Mouse (Mus musculus) thymus, adult 18-20 months (tissue): Measurements from ENCODE around the gene Clhc1.

Experiments used
- DNase-seq, 2 experiments: peaks; one replicate each; pipeline ENCODE4 v3.0.0; 2022; ENCODE audit warnings: mixed read lengths in 2 of 2

Clhc1 gene

DNA sequence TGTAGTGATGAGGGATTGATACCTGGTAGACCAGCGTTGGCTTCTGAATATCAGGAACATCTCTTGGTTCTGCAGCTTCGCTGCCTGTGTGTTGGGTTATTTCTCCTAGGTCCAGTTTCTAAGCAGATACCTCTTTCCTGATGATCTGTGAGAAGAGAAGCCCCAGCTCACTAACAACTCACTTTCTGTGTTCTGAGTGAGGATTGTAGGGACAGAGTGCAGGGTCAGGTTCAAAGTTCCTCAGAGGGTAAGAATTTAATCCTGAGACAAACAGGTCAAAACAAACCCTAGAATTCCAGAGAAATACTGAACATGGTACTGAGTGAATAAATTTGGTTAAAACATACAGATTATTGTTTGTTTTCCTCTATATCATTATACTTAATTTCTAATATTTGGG is 15.7 kb downstream of the Clhc1 start:
- no peak for DNase-seq

DNA sequence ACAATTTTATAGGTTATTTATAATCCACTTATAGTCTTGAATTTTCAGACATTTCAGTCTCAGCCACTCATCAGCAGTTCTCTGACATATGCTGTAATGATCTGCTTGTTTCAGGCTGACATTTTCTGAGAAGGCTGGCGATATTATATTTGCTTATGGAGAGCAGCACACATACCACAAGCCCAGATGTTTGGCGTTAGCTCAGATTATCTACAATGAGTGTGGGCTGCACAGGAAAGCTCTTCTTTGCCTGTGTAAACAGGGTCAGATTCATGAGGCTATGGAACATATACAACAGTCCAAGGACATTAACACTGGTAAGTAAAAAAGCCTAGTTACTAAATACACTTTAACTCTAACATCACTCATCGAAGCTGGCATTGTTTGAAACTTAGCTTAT is 23.8 kb downstream of the Clhc1 start:
- no peak for DNase-seq

DNA sequence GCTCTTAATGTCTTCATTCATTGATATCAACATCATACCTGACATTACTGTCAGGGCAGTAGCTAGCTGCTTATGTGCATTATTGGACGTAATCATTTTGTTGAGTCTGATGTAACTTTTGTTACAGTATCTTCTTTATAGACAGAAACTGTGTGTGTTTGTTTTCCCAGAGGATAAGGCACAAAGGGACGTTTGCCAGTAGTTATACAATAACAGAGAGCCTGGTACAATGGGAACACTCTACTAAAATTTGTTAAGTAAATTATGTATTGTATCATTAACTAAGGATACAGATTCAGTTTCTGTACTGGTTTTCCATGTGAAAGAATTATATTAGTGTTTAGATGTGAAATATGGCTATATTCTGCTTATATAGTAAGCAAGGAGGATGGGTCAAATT is 24.9 kb downstream of the Clhc1 start:
- DNase-seq = no peak

DNA sequence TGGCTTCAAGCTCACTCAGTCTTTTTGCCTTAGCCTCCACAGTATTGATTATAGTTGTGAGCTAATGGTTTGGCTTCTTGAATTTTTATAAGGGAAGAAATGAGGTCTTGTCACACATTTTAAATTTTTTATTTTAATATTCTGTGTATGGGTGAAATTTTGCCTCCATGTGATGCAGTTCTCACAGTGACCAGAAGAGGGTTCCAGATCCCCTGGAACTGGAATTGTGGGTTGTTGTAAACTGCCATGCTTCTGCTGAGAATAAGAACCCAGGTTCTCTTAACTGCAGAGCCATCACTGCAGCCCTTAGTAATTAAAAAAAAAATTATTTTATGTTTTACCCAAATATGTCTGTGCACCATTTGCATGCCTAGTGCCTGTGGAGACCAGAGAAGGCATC is 31.9 kb downstream of the Clhc1 start:
- no peak for DNase-seq

DNA sequence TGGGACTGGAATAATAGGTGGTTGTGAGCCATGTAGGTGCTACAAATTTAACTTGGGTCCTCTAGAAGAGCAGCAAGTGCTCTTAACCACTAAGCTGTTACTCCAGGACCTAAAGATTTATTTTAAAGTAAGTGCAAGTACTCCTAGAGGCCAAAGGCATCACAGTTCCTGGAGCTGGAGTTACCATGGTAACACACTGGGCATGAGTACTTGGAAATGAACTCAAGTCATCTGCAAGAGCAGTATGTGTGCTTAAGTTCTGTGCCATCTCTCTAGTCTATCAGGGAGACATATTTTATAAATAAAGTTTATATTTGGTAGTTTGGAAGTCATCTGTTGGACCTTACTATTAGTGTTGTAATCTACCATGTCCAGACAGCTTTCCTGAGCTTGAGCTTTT is 47.5 kb downstream of the Clhc1 start:
- no peak for DNase-seq

DNA sequence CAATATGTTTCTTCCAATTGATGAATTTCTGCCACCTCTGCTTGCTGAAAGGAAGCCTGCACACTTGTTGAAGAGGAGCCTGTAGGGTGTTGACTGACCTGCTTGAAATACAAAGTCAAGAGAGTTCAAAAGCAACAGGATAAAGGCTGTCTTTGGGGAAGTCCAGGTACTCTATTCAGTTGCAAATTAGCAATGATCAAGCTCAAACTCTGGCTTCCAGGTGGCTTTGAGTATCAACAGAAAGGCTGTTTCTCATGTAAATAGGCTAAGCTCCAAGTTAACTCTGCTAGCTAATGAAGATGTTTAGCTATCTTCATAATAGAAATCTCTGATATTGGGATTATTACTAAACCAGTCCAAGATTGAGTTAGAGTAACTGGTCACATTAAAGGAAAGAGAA is 49.4 kb downstream of the Clhc1 start:
- DNase-seq = no peak

DNA sequence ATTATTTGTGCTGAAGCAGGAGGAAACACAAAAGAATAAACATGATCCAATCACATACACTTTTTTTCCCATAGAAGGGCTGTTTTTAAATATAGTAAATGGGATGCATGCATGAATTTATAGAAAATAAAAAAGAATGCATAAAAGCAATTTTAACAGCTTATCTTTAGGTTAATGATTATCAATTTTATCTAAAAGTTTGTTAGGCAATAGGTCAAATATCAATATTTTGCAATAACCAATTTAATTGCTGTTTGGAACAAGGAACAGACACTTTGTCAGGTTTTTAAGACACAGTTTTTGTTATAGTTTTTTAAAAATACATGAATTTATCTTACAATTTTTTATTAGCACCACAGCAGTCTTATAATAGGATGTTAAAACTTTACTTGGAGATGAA is 51.2 kb downstream of the Clhc1 start:
- DNase-seq = no peak

DNA sequence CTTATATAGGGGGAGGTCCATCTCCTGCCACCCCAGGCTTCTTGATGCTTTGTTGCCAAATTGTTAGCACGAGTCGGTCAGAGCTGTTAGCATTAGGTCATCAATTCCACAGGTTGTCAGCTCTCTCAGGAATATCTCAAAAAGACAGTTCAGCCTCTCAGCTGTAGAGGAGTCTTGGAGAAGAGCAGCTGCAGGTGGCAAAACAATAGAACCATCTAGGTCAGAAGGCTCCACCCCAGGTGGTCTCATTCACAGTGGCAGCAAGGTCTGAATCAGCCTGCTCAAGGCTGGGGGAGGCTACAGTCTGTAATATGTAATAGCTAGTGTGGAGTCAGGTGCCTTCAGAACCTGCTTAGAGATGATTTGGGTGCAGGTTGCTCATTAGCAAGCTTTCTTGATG is 55.8 kb downstream of the Clhc1 start:
- DNase-seq = no peak

DNA sequence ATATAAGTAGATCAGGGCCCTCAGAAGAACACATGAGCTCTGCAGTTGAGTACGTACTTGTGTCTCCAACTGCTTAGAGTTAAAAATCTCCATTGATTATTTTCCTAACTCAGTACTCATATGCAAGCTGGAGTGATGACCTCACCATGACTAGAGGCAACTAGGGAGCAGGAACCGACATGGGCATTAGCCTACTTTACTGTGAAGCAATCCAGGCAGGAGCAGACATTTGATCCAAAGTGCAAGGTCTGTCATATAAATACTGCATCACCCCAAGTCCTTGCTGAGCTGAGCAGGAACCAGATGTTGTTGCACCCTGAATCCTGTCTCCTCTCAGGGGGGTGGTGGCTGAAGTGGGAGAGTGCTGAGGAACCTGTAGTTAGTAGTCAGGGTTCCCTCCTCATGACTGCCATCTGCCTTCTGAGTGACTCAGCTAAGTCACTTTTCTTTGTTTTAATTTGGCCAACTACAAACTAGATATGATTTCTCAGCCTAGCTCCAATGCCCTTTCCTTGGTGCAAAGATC is 59.8 kb downstream of the Clhc1 start:
- DNase-seq = no peak

DNA sequence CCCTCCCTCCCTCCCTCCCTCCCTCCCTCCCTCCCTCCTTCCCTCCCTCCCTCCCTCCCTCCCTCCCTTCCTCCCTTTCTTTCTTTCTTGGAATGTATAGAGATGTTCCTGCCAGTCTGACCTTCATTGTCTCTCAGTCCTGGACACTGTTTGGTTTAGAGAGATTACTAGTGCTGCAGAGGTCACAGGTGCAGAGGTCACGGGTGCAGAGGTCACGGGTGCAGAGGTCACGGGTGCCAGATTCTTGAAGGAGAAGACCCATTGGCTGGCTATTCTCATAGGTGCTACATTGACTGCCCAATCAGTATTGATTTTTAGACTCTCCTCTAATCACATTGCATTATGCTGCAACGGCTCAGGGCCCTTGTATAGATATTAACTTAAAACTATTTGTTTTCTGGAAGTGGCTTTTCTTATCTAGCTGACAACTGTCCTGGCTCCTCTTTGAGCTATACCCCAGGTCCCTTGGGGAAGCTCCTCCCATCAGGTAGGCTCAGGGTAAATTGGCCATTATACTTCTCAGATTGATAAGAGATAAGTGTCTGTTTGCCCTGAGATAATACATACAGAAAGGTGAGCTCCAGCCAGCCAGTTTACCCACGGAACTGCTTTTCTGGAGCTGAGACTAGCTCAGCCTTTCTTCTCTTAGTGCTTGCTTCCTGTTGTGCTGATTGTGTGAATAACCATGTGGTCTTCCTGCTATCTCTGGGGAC is 62.2 kb downstream of the Clhc1 start:
- no peak for DNase-seq

DNA sequence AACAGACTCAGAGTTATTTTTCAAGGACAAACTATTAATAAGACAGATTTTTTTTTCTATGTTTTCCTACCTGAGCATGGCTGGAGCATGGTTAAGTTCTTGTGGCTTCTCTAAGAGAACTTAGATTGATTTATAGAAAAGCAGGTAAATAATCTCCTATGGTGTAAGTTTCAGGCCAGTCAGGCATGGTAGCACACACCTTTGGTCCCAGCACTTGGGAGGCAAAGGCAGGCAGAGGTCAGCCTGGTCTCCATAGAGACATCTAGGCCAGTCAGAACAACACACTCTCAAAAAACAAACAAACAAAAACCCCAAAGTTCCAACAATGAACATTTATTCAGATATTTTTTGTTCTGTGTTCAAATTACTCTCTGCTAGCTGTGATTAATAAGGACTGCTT is 64.3 kb downstream of the Clhc1 start:
- no peak for DNase-seq

DNA sequence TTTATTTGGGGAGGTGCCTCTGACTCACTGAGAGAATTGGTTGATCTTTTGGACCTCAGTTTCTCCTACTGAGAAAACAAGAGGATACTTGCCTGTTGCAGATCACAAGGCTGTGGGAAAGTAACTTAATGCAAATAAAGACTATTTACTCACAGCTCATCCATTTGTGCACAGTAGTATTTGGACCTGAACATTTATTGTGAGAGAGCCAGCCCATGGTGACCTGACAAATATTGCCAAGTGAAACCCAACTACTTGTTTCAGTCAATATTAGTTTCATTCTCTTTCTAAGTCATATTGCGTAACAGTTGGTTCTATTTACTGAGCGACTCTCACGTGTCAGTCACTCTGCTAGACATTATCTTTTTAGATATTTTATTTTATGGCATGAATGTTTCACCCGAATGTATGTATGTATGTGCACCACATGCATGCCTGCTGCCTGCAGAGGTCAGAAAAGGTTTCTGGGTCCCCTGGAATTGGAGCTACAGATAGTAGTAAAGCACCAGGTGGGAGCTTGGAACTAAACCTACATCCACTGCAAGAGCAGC is 65.5 kb downstream of the Clhc1 start:
- no peak for DNase-seq

DNA sequence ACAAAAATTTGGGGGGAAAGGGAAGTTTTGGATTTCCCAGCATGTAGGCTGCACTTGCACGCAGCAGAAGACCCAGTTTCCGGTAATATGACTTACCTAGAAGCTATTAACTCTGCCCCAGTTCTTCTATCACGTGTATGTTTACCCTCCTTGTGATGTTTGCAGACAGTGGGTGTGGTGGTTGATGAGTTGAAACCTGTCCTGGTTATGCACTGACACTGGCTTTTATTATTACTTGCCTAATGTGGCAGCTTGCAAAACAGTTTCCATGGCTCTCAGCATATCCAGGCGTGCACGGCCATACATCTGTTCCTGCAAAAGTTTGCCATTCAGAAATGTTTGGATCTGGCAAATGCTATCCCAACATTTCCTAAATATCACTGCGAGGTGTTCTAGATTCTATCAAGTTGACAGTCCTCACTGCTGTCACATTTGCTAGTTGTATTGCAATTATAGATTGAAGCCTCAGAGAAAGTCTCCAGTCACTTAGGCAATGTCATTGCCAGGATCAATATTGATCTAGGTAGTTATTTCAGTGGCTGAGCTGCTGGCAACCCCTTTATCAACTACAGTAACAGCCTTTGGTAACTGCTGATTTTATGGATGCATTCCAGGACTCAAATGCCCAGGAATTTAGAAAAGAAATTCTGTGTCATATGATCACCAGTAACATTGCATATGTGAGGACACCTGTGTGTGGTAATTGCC is 66.6 kb downstream of the Clhc1 start:
- no peak for DNase-seq

DNA sequence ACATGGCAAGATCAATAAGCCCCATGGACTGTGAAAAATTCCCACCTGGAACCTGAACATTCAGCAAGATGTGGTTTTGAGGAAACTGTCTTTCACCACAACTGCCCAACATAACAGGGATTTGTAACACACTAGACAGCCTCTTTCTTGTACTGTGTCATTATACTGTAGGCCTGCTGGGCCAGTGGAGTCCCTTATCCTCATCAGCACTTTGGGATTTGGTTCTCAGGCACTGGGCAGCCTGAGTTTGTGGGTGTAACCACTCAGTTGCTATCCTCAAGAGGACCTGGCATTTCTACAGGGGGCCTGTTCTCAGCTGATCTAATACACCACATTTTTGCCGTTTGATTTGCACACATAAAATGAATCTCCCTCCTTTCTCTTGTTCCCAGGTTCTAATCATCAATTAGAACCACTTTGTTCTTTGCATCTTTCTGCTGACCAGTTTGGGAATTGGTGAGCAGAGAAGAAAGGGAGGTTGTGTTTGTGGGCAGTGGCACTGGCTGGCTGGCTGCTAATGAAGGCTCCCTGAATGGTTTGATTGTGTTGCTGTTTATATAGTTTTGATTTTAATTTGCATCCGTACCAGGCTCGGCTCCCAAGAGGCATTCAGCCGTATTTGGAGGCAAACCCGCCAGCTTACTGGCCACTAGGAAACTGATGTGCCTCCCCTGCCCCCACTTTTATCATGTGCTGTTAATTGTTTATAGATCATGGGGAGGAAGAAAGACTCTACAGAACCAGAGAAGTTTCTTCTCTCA is 74.5 kb downstream of the Clhc1 start:
- no peak for DNase-seq

DNA sequence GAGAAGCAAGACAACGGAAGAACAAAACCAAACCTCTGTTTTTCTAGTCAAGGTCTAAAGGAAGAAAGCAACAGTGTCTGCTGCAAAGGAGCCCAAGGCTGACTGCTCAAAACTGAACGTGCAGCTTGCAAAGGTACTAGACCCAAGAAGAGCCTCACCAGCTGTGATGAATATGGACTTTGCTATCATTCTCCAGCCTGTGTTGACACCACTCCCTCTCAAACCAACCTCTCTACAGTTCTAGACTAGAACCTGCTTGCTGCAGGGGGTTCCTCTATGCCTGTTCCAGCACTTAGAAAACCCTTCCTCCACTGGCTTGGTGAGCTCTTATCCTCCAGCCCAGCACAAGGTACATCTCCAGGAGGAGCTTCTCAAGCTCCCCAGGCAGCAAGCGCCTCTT is 75.6 kb downstream of the Clhc1 start:
- no peak for DNase-seq

DNA sequence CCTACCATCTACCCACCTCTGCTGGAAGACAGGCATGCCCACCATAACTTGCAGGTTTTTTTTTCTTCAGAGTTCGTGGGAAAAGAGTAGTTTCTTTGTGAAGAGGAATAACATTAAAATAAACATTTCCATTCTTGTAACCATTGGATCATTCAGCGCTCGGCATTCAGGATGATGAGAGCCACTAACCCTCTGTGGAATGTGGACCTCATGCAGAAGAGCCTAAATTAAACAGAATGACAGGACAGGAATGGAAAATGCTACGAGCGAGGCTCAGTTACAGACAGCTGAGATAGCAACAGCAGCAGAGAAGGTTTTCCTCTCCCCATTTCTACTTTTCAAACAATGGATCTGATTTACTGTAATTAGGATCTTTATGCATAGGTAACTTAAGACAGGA is 78.8 kb downstream of the Clhc1 start:
- DNase-seq = no peak

DNA sequence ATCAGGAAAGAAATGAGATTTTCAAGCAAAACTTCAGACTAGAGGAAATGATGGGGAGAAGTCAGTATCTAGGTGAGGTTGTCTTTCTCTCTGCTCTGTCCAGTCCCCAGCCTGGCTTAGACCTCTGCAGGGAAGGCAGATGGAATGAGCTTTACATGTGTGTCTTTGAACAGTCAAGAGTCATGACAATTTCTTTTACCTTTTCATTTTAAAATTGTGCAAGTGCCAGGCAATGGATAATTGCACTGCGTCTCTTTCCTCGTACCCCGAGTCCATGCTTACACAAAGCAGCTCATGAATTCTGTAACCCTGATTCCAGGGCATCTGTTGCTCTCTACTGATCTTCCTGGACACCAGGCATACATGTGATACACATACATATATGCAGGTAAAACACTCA is 80.0 kb downstream of the Clhc1 start:
- DNase-seq = no peak
